Mouse (Mus musculus) liver, embryonic 13.5 days (tissue): ENCODE measurements around the gene Art1. TPM values are rescaled to one million over a fixed set of nuclear protein-coding genes. Genes with fewer than 3 reads are reported as not detected.

Source experiments
- ATAC-seq: fragments of 200-750 bp; cut with Nextera tagmentation; 2 replicates; pipeline ENCODE4 v1.8.0; 2017; ENCODE audit warnings: low read depth, mild to moderate bottlenecking, moderate number of reproducible peaks, moderate library complexity
- DNase-seq: peaks from one replicate; pipeline ENCODE4 v3.0.0; 2022
- H3K27ac ChIP-seq: fragments of 300-500 bp; sonication (generic); 2 replicates; pipeline ENCODE4 v1.5.1; 2015; ENCODE audit warnings: moderate library complexity, mild to moderate bottlenecking, inconsistent platforms
- H3K27me3 ChIP-seq: fragments of 300-500 bp; sonication (generic); 2 replicates; pipeline ENCODE4 v1.6.1; 2015; ENCODE audit warnings: mild to moderate bottlenecking, inconsistent platforms
- H3K36me3 ChIP-seq: fragments of 300-500 bp; sonication (generic); 2 replicates; pipeline ENCODE4 v1.6.1; 2015; ENCODE audit warnings: mild to moderate bottlenecking, inconsistent platforms
- H3K4me1 ChIP-seq: fragments of 300-500 bp; sonication (generic); replicated peaks from 2 replicates; pipeline ENCODE4 v1.6.1; 2015; ENCODE audit warnings: inconsistent platforms
- H3K4me2 ChIP-seq: fragments of 300-500 bp; sonication (generic); 2 replicates; pipeline ENCODE4 v1.6.1; 2015; ENCODE audit warnings: inconsistent platforms, mild to moderate bottlenecking, moderate library complexity
- H3K4me3 ChIP-seq: fragments of 300-500 bp; sonication (generic); replicated peaks from 2 replicates; pipeline ENCODE4 v1.5.1; 2015; ENCODE audit warnings: mild to moderate bottlenecking, inconsistent platforms
- H3K9ac ChIP-seq: fragments of 300-500 bp; sonication (generic); 2 replicates; pipeline ENCODE4 v1.6.1; 2015; ENCODE audit warnings: mild to moderate bottlenecking, inconsistent platforms
- H3K9me3 ChIP-seq: fragments of 300-500 bp; sonication (generic); replicated peaks from 2 replicates; pipeline ENCODE4 v1.6.1; 2016; ENCODE audit warnings: inconsistent platforms
- WGBS: fragments of 180-500 bp; shearing (Covaris S2); methylation state at CpG from one replicate; pipeline ENCODE4 v1.1.7; 2015; ENCODE audit not compliant: insufficient replicate concordance; 5-methylcytosine and 5-hydroxymethylcytosine counted together
- polyA plus RNA-seq: library from polyadenylated mRNA; unstranded; fragments of >200 nt; fragmentation: Nextera tagmentation; extraction: Ambion mirVana; gene quantifications from 2 replicates; pipeline ENCODE4 v1.2.1, GENCODE M21; 2015

Gene Art1
- polyA plus RNA-seq, 1 experiment from 2014 or later, result 0.48 TPM

- no peaks in the 10 kb centered on the region for H3K27me3 ChIP-seq
- no peaks in the 10 kb centered on the region for H3K4me1 ChIP-seq
- H3K4me3 ChIP-seq, result no peak within 1 kb of the TSS
- DNase-seq (no peak), ATAC-seq (no peak)
- no peak within 1 kb of the TSS for H3K9ac ChIP-seq
- 72% methylated on average over 5 of the region's 5 CpGs for WGBS
- H3K27ac ChIP-seq, result no peak within 1 kb of the TSS
- H3K4me2 ChIP-seq, result no peak within 1 kb of the TSS
- no peaks in the 10 kb centered on the region for H3K9me3 ChIP-seq
- peaks cover 64% of the 10 kb centered on the region for H3K36me3 ChIP-seq
Measured at GRCm38 (mm10) chr7:102082816-102083215, 18.7 kb upstream of the Art1 start, which contains the start of gene Trpc2. Gene Trpc2, plus strand, starts transcription at chr7:102083116.

DNA sequence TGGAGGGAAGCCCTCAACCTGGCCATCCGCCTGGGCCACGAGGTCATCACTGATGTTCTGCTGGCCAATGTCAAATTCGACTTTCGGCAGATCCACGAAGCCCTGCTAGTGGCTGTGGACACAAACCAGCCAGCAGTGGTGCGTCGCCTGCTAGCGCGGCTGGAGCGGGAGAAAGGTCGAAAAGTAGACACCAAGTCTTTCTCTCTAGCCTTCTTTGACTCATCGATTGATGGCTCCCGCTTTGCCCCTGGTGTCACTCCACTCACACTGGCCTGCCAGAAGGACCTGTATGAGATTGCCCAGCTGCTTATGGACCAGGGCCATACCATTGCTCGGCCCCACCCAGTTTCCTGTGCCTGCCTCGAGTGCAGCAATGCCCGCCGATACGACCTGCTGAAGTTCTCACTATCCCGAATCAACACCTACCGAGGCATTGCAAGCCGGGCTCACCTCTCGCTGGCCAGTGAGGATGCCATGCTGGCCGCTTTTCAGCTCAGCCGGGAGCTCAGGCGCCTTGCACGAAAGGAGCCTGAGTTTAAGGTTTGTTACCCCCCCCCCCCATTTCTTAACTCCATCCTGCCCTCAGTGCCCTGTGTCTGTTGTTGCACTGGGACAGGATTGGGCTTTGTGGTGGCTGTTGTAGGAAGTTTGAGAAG, 17.4 kb upstream of the Art1 start:
- DNase-seq (no peak), ATAC-seq (no peak)
- 85% methylated on average over 26 of the region's 26 CpGs for WGBS
- H3K9ac ChIP-seq, result no peak overlapping the region
- no peak overlapping the region for H3K4me2 ChIP-seq
- no peak overlapping the region for H3K27ac ChIP-seq
- no peak overlapping the region for H3K4me3 ChIP-seq
- no peaks in the 10 kb centered on the region for H3K9me3 ChIP-seq
- H3K27me3 ChIP-seq, result no peaks in the 10 kb centered on the region
- H3K4me1 ChIP-seq, result no peaks in the 10 kb centered on the region
- H3K36me3 ChIP-seq, result peaks cover 53% of the 10 kb centered on the region

DNA sequence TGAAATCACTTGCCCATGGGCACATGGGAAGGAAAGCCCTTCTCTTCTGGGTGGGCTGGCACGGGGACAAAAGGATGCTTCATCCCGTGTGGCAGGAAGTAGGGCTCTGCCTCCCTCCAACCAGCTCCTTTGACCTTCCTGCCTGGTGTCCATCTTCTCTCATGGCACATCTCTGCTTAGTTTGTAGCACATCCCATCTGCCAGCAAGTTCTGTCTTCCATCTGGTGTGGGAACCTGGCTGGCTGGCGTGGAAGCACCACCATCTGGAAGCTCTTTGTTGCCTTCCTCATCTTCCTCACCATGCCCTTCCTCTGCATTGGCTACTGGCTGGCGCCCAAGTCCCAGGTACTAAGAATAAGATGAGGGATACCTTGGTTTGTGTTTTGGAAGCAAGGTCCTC, 14.2 kb upstream of the Art1 start:
- Histone ChIP-seq H3K27me3 (no peaks in the 10 kb centered on the region), H3K4me2 (no peak overlapping the region), H3K27ac (no peak overlapping the region), H3K36me3 (peaks cover 24% of the 10 kb centered on the region), H3K4me3 (no peak overlapping the region), H3K9me3 (no peaks in the 10 kb centered on the region), H3K9ac (no peak overlapping the region), H3K4me1 (no peaks in the 10 kb centered on the region)
- no peak for ATAC-seq
- DNase-seq, result no peak
- 67% methylated on average over 4 of the region's 4 CpGs for WGBS

DNA sequence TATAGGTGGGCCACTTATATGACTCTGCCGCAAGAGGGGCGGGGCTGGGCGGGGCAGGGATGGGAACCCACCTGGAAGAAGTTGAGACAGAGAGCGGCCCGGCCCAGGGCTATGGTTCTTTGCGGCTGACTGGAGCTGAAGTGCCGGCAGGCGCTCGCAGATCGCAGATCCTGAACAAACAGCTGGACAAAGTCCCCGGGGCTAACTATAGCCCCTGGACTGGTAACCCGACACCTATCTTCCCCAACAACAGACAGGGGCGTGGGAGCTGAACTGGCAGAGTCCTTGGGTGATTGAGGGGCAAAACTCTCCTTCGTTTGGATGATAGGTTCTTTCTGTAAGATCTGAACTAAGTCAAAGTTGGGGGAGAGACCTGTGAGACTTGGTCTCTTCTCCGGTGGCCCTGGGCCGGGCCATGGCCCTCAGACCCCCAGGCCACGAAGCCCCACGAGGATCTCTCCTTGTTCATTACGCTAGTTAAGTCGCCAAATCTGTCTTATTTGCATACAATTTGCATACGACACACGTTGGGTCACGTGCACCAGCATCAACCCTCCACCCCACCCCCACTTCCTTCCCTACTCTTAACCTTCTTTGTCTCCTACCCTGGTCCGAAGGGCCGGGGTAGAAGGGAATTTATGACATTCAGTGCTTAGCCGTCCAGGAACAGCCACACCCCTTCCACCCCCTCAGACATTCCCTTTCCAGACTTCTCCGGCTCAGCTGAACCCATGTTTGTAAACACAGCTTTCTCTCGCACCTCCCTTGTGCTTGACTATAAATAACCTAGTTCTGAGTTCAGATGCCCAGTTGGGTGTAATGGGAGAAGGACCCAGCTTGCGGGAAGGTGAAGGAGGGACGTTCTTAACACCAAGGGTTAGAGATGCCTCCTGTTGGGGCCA, 1.5 kb upstream of the Art1 start:
- H3K27ac ChIP-seq, result no peak overlapping the region
- H3K9me3 ChIP-seq, result no peaks in the 10 kb centered on the region
- H3K36me3 ChIP-seq, result no peaks in the 10 kb centered on the region
- peak; percentile 59 for ATAC-seq
- peak overlapping the region; percentile 7 for H3K9ac ChIP-seq
- H3K27me3 ChIP-seq, result peaks cover 20% of the 10 kb centered on the region
- H3K4me3 ChIP-seq, result peak overlapping the region; percentile 44
- DNase-seq, result no peak
- 6% methylated on average over 30 of the region's 30 CpGs for WGBS
- H3K4me1 ChIP-seq, result peaks cover 42% of the 10 kb centered on the region
- H3K4me2 ChIP-seq, result peak overlapping the region; percentile 73

DNA sequence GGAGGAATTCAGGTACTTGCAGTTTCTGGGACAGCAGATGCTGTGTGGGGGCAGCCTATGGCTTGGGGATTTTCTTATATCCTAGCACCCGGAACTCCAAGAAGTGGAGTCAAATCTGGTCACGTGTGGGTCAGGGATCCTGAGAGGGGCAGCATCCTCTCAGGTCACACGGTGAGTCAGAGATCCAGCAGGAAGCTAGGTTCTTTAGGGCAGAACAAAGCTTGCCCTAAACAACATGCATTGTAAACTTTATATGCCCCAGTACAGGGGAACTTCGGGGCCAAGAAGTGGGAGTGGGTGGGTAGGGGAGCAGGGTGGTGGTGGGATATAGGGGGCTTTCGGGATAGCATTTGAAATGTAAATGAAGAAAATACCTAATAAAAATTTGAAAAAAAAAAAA, 675 bp upstream of the Art1 start:
- Histone ChIP-seq H3K9me3 (no peaks in the 10 kb centered on the region), H3K27ac (no peak overlapping the region), H3K27me3 (peaks cover 20% of the 10 kb centered on the region), H3K4me1 (peaks cover 42% of the 10 kb centered on the region), H3K9ac (no peak overlapping the region), H3K4me2 (0 out of 2 replicates have a peak overlapping the region, but pooled peaks have one; percentile 73), H3K4me3 (0 out of 2 replicates have a peak overlapping the region, but pooled peaks have one; percentile 44), H3K36me3 (no peaks in the 10 kb centered on the region)
- no peak for ATAC-seq
- 54% methylated on average over 5 of the region's 5 CpGs for WGBS
- DNase-seq, result no peak

GRCm38 (mm10) chr7:102102241-102102640, 698 bp downstream of the Art1 start:
- H3K4me2 ChIP-seq, result no peak overlapping the region
- H3K36me3 ChIP-seq, result no peaks in the 10 kb centered on the region
- no peak overlapping the region for H3K9ac ChIP-seq
- ATAC-seq (no peak), DNase-seq (no peak)
- peaks cover 20% of the 10 kb centered on the region for H3K27me3 ChIP-seq
- H3K4me1 ChIP-seq, result peaks cover 46% of the 10 kb centered on the region
- no peak overlapping the region for H3K4me3 ChIP-seq
- 59% methylated on average over 8 of the region's 8 CpGs for WGBS
- no peaks in the 10 kb centered on the region for H3K9me3 ChIP-seq
- no peak overlapping the region for H3K27ac ChIP-seq

- H3K4me1 ChIP-seq, result peaks cover 46% of the 10 kb centered on the region
- no peak overlapping the region for H3K4me2 ChIP-seq
- DNase-seq, result no peak
- H3K27me3 ChIP-seq, result peaks cover 20% of the 10 kb centered on the region
- H3K4me3 ChIP-seq, result no peak overlapping the region
- no peaks in the 10 kb centered on the region for H3K36me3 ChIP-seq
- ATAC-seq, result peak; percentile 27; the same call in 1 of the 2 replicates
- H3K27ac ChIP-seq, result peak overlapping the region; percentile 45; the same call in 1 of the 2 replicates
- no peaks in the 10 kb centered on the region for H3K9me3 ChIP-seq
- 48% methylated on average over 6 of the region's 6 CpGs for WGBS
- H3K9ac ChIP-seq, result no peak overlapping the region
Measured at GRCm38 (mm10) chr7:102102696-102103095, 1.2 kb downstream of the Art1 start.

- Histone ChIP-seq H3K27ac (no peak overlapping the region), H3K9me3 (no peaks in the 10 kb centered on the region), H3K27me3 (peaks cover 11% of the 10 kb centered on the region), H3K36me3 (no peaks in the 10 kb centered on the region), H3K4me1 (peaks cover 46% of the 10 kb centered on the region), H3K9ac (no peak overlapping the region), H3K4me3 (no peak overlapping the region), H3K4me2 (no peak overlapping the region)
- DNase-seq (no peak), ATAC-seq (peak; percentile 78)
- WGBS, result 21% methylated on average over 2 of the region's 2 CpGs
Measured at GRCm38 (mm10) chr7:102103555-102103954, 2.0 kb downstream of the Art1 start.

DNA sequence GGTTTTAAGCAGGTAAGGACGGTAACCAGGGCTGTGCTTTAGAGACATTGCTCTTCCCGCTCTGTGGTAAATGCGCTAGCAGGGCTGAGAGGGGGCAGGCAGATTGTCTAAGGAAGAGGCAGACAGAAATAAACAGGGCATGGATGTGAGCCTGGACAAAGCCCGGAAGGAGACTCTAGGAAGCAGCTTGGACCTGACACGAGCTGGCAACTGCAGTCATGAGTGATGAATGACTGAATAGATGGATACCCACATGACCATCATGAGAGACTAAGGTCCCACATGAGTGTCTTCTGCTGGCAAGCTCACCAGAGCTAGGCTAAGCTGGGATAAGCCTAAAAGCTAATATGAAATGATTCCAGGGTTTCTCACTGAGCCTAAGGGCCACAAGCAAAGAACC, 2.6 kb downstream of the Art1 start:
- Histone ChIP-seq H3K4me1 (peaks cover 45% of the 10 kb centered on the region), H3K36me3 (no peaks in the 10 kb centered on the region), H3K4me2 (no peak overlapping the region), H3K27me3 (peaks cover 5% of the 10 kb centered on the region), H3K9me3 (no peaks in the 10 kb centered on the region), H3K4me3 (no peak overlapping the region), H3K9ac (no peak overlapping the region), H3K27ac (peak overlapping the region; percentile 0; the same call in 1 of the 2 replicates)
- ATAC-seq (no peak), DNase-seq (no peak)
- 57% methylated on average over 5 of the region's 5 CpGs for WGBS

GRCm38 (mm10) chr7:102106700-102107141, 5.2 kb downstream of the Art1 start:
- Histone ChIP-seq H3K4me2 (peak overlapping the region; percentile 61), H3K27ac (no peak overlapping the region), H3K27me3 (no peaks in the 10 kb centered on the region), H3K9ac (peak overlapping the region; percentile 33), H3K36me3 (no peaks in the 10 kb centered on the region), H3K4me1 (peaks cover 27% of the 10 kb centered on the region), H3K4me3 (peak overlapping the region; percentile 32), H3K9me3 (no peaks in the 10 kb centered on the region)
- WGBS, result 21% methylated on average over 23 of the region's 23 CpGs
- no peak for ATAC-seq
- DNase-seq, result no peak

DNA sequence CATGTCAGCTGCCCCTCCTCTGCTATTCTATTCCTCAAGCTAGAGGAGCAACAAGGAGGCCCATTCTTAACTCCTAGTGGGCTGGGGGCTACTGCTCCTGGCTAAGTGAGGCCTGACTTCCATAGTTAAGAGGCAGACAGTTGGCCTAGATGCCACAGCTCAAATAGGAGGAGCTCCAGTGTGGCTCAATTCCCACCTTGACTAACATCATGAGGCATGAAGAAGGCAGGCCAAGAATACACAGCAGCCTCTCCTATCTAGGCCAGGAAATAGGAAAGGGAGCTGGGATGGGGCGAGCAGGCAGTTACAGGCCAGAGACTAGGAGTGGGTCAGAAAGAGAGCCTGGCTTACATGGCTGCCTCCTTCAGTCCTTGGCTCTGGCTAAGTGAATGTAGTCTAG, 6.7 kb downstream of the Art1 start:
- H3K4me3 ChIP-seq, result no peak overlapping the region
- no peak for DNase-seq
- no peak overlapping the region for H3K4me2 ChIP-seq
- no peaks in the 10 kb centered on the region for H3K9me3 ChIP-seq
- peaks cover 15% of the 10 kb centered on the region for H3K4me1 ChIP-seq
- WGBS, result 63% methylated on average over 1 of the region's 1 CpGs
- H3K36me3 ChIP-seq, result no peaks in the 10 kb centered on the region
- no peak overlapping the region for H3K9ac ChIP-seq
- no peak for ATAC-seq
- H3K27me3 ChIP-seq, result no peaks in the 10 kb centered on the region
- H3K27ac ChIP-seq, result no peak overlapping the region
